7 mouse cellular contexts compared by ENCODE assay signal in genomic region chr10:52690334-52690991, GRCm38 (mm10). TPM values are rescaled to one million over a fixed set of nuclear protein-coding genes. Genes with fewer than 3 reads are reported as not detected.
A peak's percentile ranks its signal among the peaks of the same experiment; 100 is the strongest.
DNase-seq lines count a peak whose midpoint lies in the region; ATAC-seq lines count a peak whose summit lies in the region.

Slc35f1 (plus strand) TSS chr10:52690533.

- H3K27ac ChIP-seq in intestine, embryonic 14.5 days (ENCODE audit: low read depth), result no peak within 1 kb of the TSS
- peak within 1 kb of the TSS; percentile 91 for H3K27ac ChIP-seq in midbrain, embryonic 10.5 days (replicated peaks)
- H3K27ac ChIP-seq in stomach, embryonic 14.5 days (ENCODE audit: low read length), result peak within 1 kb of the TSS; percentile 21; the same call in 1 of the 2 replicates

- peak within 1 kb of the TSS; percentile 57 for H3K9ac ChIP-seq in intestine, embryonic 14.5 days (ENCODE audit: low read length)
- H3K9ac ChIP-seq in stomach, embryonic 14.5 days (replicated peaks; ENCODE audit: low read depth, low read length), result peak within 1 kb of the TSS; percentile 63

- peak within 1 kb of the TSS; percentile 65 for H3K4me3 ChIP-seq in intestine, embryonic 14.5 days (ENCODE audit: low read depth, low read length)
- peak within 1 kb of the TSS; percentile 85 for H3K4me3 ChIP-seq in midbrain, embryonic 10.5 days
- peak within 1 kb of the TSS; percentile 74 for H3K4me3 ChIP-seq in stomach, embryonic 14.5 days (ENCODE audit: low read depth, low read length)

- H3K36me3 ChIP-seq in intestine, embryonic 14.5 days (ENCODE audit: control insufficient read depth, insufficient read depth, low read length), result no peaks in the 10 kb centered on the region
- H3K36me3 ChIP-seq in midbrain, embryonic 10.5 days, result peaks cover 3% of the 10 kb centered on the region
- no peaks in the 10 kb centered on the region for H3K36me3 ChIP-seq in stomach, embryonic 14.5 days (ENCODE audit: control insufficient read depth, insufficient read depth, low read length)

- H3K4me1 ChIP-seq in intestine, embryonic 14.5 days (replicated peaks; ENCODE audit: control insufficient read depth, insufficient read depth, low read length), result no peaks in the 10 kb centered on the region
- peaks cover 15% of the 10 kb centered on the region for H3K4me1 ChIP-seq in midbrain, embryonic 10.5 days
- 0 out of 2 replicates have a peak, but pooled peaks cover 4% of the 10 kb centered on the region for H3K4me1 ChIP-seq in stomach, embryonic 14.5 days (ENCODE audit: control insufficient read depth, insufficient read depth, low read length)

- no peaks in the 10 kb centered on the region for H3K9me3 ChIP-seq in intestine, embryonic 14.5 days (ENCODE audit: control insufficient read depth, low read length)
- no peaks in the 10 kb centered on the region for H3K9me3 ChIP-seq in midbrain, embryonic 10.5 days (replicated peaks)
- no peaks in the 10 kb centered on the region for H3K9me3 ChIP-seq in stomach, embryonic 14.5 days (ENCODE audit: control insufficient read depth, low read depth, low read length)

- H3K4me2 ChIP-seq in intestine, embryonic 14.5 days (ENCODE audit: low read length), result peak within 1 kb of the TSS; percentile 93
- peak within 1 kb of the TSS; percentile 92 for H3K4me2 ChIP-seq in stomach, embryonic 14.5 days (replicated peaks; ENCODE audit: low read depth, low read length)

- DNase-seq in adrenal gland, postnatal 4 days (ENCODE audit: low spot score in 2 of 2), result peak; percentile 27 to 46
- peak; percentile 86 to 91 for DNase-seq in cerebellum, postnatal 4 days (ENCODE audit: low spot score in 2 of 2)
- DNase-seq in gastrocnemius, adult 18-20 months (ENCODE audit: low spot score), result peak; percentile 24
- DNase-seq in intestine, embryonic 14.5 days (ENCODE audit: low spot score), result peak; percentile 94
- DNase-seq in left cerebral cortex, postnatal 10 days (ENCODE audit: extremely low spot score in 1 of 2, low spot score in 2 of 2), result peak; percentile 74 to 88
- DNase-seq in midbrain, embryonic 10.5 days (ENCODE audit: low spot score), result peak; percentile 92

- intact Hi-C loops in left cerebral cortex, postnatal 10 days (cut with DNase I), result loop anchor here (5.0 kb wide), 2 partner anchors 153 to 258 kb away; no protein-coding TSS in a partner anchor

- peak; percentile 84 for ATAC-seq in intestine, embryonic 14.5 days (replicated peaks; ENCODE audit: low FRiP score, low TSS enrichment, low read depth)
- peak; percentile 83 for ATAC-seq in stomach, embryonic 14.5 days (ENCODE audit: insufficient number of reproducible peaks, insufficient read depth, low FRiP score, low read depth)

- WGBS in intestine, embryonic 14.5 days, result 0% methylated on average over 46 of the region's 54 CpGs
- under 1% methylated on average over 54 of the region's 54 CpGs for WGBS in midbrain, embryonic 10.5 days
- WGBS in stomach, embryonic 14.5 days, result under 1% methylated on average over 53 of the region's 54 CpGs

- H3K27me3 ChIP-seq in intestine, embryonic 14.5 days (replicated peaks; ENCODE audit: control insufficient read depth, insufficient read depth, low read length), result 0 out of 2 replicates have a peak, but pooled peaks cover 10% of the 10 kb centered on the region
- peaks cover 14% of the 10 kb centered on the region; the same call in 1 of the 2 replicates for H3K27me3 ChIP-seq in midbrain, embryonic 10.5 days (ENCODE audit: low read depth, poor library complexity, severe bottlenecking)
- no peaks in the 10 kb centered on the region for H3K27me3 ChIP-seq in stomach, embryonic 14.5 days (ENCODE audit: control insufficient read depth, insufficient read depth, low read length)

RNA-seq across cellular contexts. Expression of gene Slc35f1, which starts in this region (rescaled TPM):
- total RNA-seq in adrenal gland, postnatal 4 days (2021), result 1 to 10 TPM; 3.3 to 4.1 TPM
- under 1 TPM; 0.32 to 0.52 TPM for total RNA-seq in gastrocnemius, adult 18-20 months (2021)
- polyA plus RNA-seq in intestine, embryonic 14.5 days (2014; fragmentation: Nextera tagmentation; extraction: Ambion mirVana), result 2.3 and 2.9 TPM in 2 replicates
- total RNA-seq in left cerebral cortex, postnatal 10 days (2021), result 10 to 100 TPM; 83.1 to 86.2 TPM
- 7.2 and 9.3 TPM in 2 replicates for polyA plus RNA-seq in midbrain, embryonic 10.5 days (2016; fragmentation: Nextera tagmentation; extraction: Ambion mirVana)
- 3.4 and 3.5 TPM in 2 replicates for polyA plus RNA-seq in stomach, embryonic 14.5 days (2014; fragmentation: Nextera tagmentation; extraction: Ambion mirVana)

Comparison
In these comparisons a context has a peak if more than half of its experiments do, and no peak if none do; other contexts are left out.
1. RNA of gene Slc35f1 (total RNA-seq): 83.1 to 86.2 TPM in left cerebral cortex, postnatal 10 days; 3.3 to 4.1 TPM in adrenal gland, postnatal 4 days and 0.32 to 0.52 TPM in gastrocnemius, adult 18-20 months; every median in the first group is over 10 times any median in the second.
2. Peak in DNase-seq in gastrocnemius, adult 18-20 months; RNA of the gene not detected or under 1 TPM.
3. DNase-seq: peak in every context shown above with its lines; median percentile 94 in intestine, embryonic 14.5 days; 92 in midbrain, embryonic 10.5 days; 88 in cerebellum, postnatal 4 days; 81 in left cerebral cortex, postnatal 10 days; 36 in adrenal gland, postnatal 4 days; 24 in gastrocnemius, adult 18-20 months.
4. Peak in every context shown above with its lines, with median percentiles within 50 percentile points of each other: H3K4me3 ChIP-seq.